ENCODE assay signal across 12 mouse cellular contexts in the genomic region with DNA sequence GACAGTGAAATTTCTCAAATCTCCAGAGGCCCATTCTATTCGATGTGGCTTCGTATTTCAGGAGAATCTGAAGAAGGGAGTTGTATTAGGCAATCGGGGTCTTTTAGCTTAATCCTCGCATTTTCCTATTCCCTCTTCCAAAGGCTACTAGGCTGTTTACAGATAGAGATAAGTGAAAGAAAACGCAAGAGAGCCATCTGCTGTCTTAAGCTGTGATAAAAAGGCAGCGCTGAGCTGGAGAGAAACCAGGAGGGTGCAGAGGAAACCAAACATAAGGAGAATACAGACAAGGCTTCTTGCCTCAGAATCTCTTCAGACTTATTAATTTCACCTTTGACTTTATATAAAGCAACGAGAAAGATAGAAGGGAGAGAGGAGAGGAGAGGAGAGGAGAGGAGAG.
DNase-seq lines count a peak whose midpoint lies in the region; ATAC-seq and TF ChIP-seq lines count a peak whose summit lies in the region.
"Had no signal": no experiment of that assay in that cellular context is flagged by ENCODE, and none has a peak within 500 bp of the region (broad histone marks: within the 10 kb centered on the region; RNA-seq: fewer than 3 reads in every experiment).

No protein-coding gene starts in this region.

- no peak overlapping the region for H3K4me3 ChIP-seq in lung, embryonic 14.5 days (ENCODE audit: low read depth, low read length)
- H3K4me3 ChIP-seq: limb, embryonic 12.5 days; megakaryocyte, embryonic 14.5 days had no signal

- no peaks in the 10 kb centered on the region for H3K4me1 ChIP-seq in lung, embryonic 14.5 days (ENCODE audit: insufficient read depth)
- H3K4me1 ChIP-seq: megakaryocyte, embryonic 14.5 days had no signal

- ATAC-seq in lung, embryonic 14.5 days (ENCODE audit: insufficient read depth) = no peak

- H3K27me3 ChIP-seq in lung, embryonic 14.5 days (ENCODE audit: insufficient read depth, low read length) = peaks cover 29% of the 10 kb centered on the region

- no peak for TF ChIP-seq CTCF in lung, embryonic 14.5 days (IDR thresholded peaks at IDR 0.05; ENCODE audit: low read depth)

- no peak overlapping the region for H3K4me2 ChIP-seq in lung, embryonic 14.5 days
- H3K4me2 ChIP-seq: limb, embryonic 12.5 days had no signal

- no peaks in the 10 kb centered on the region for H3K36me3 ChIP-seq in lung, embryonic 14.5 days (ENCODE audit: insufficient read depth)
- H3K36me3 ChIP-seq: G1E; limb, embryonic 12.5 days had no signal

- no peak overlapping the region for H3K9ac ChIP-seq in lung, embryonic 14.5 days
- H3K9ac ChIP-seq: limb, embryonic 12.5 days had no signal

- H3K27ac ChIP-seq in lung, embryonic 14.5 days (ENCODE audit: low read depth) = no peak overlapping the region
- H3K27ac ChIP-seq: limb, embryonic 12.5 days had no signal

- peak; percentile 15 for DNase-seq in lung, embryonic 14.5 days
- no peak for DNase-seq in lung, postnatal 36 days
- peak; percentile 67 to 69 for DNase-seq in cerebellum, postnatal 10 days
- peak; percentile 11 to 37 for DNase-seq in layer of hippocampus, postnatal 10 days (ENCODE audit: low spot score in 2 of 2)
- DNase-seq in right cerebral cortex, postnatal 4 days = peak; percentile 30
- DNase-seq in heart, postnatal 25 days (ENCODE audit: low spot score) = no peak
- no peak for DNase-seq in spleen, postnatal 10 days (ENCODE audit: low spot score in 2 of 2)
- no peak for DNase-seq in spleen, adult 12 weeks (ENCODE audit: low spot score)
- DNase-seq: heart, postnatal 36 days had no signal

- 12% methylated on average over 7 of the region's 7 CpGs for WGBS in lung, embryonic 14.5 days

- intact Hi-C loops in heart, postnatal 25 days (cut with DNase I) = no loop called here

- no peaks in the 10 kb centered on the region for H3K9me3 ChIP-seq in lung, embryonic 14.5 days (ENCODE audit: low read depth, low read length)
- H3K9me3 ChIP-seq: limb, embryonic 12.5 days had no signal

Comparison
In these comparisons a context has a peak if more than half of its experiments do, and no peak if none do; other contexts are left out.
1. DNase-seq: peak in lung, embryonic 14.5 days (single experiment), cerebellum, postnatal 10 days (2 of 2), layer of hippocampus, postnatal 10 days (2 of 2) and right cerebral cortex, postnatal 4 days (single experiment); none in lung, postnatal 36 days (single experiment), heart, postnatal 25 days (single experiment), spleen, postnatal 10 days (0 of 2) and spleen, adult 12 weeks (single experiment).